Mouse (Mus musculus) left cerebral cortex, postnatal 14 days (tissue): ENCODE measurements around the gene Gucd1. TPM values are rescaled to one million over a fixed set of nuclear protein-coding genes. Genes with fewer than 3 reads are reported as not detected.
A peak's percentile ranks its signal among the peaks of the same experiment; 100 is the strongest.
"Not testable (repeated sequence)": the region's sequence is repeated elsewhere in the genome, so short reads cannot be mapped to it uniquely, and the experiment has no call there.

Source experiments
- DNase-seq, 2 experiments: peaks; one replicate each; pipeline ENCODE4 v3.0.0; 2021 to 2022; ENCODE audit warnings: low spot score in 2 of 2, mixed read lengths in 1 of 2
- intact Hi-C: fragments of 180-260 bp; cut with DNase I; formaldehyde crosslinking; loops from one replicate; pipeline ENCODE4 v1.15.1; 2025
- total RNA-seq, 2 experiments: library from RNA; stranded (reverse); gene quantifications; 2 replicates each; pipeline ENCODE4 v1.2.3; 2021

Gucd1 gene
- total RNA-seq, 2 experiments from 2014 or later = 20.6 to 23.1 TPM

GRCm38 (mm10) chr10:75548486-75548885 lies 30.7 kb upstream of the Gucd1 start:
- peak in 1 of 2 experiments; percentile 58 for DNase-seq
- intact Hi-C loops = no loop called here

DNA sequence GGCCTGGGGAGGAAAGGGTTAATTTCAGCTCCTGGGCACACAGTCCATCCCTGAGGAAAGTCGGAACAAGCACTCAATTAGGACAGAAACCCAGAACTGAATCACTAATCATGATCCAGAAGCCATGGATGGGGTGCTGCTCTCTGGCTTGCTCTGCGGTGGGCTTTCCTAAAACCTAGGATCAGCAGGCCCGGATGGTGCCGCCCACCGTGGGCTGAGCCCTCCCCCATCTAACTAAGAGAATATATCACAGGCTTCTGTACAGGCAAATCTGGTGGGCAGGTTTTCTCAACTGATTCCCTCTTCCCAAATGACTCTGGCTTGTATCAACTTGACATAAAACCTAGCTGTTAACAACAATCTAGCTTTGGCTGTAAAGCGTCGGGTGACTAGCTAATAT lies 30.1 kb upstream of the Gucd1 start:
- no peak for DNase-seq
- intact Hi-C loops = no loop called here

DNA sequence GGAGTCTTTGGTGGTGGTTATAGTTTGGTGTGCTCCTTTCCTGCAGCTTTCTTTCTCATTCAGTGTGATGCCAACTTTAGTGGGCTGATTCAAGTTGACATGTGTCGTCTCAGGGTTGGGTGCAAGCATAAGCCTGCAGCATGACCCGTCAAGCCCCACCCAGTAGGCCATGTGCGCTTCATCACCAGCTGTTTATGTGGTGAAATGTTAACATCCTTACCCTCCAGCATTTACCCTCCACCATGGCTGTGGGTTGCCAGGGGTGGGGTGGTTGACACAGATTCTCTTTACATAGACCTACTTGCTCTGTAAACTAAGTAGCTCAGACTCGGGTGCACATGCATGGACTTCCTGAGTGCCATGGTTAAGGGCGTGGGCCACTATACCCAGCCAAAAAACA lies 18.4 kb upstream of the Gucd1 start:
- intact Hi-C loops = no loop called here

GRCm38 (mm10) chr10:75535423-75535822 lies 17.7 kb upstream of the Gucd1 start:
- intact Hi-C loops = no loop called here

More for the DNA sequence above, 18.4 kb upstream of the Gucd1 start:
- no peak for DNase-seq

DNA sequence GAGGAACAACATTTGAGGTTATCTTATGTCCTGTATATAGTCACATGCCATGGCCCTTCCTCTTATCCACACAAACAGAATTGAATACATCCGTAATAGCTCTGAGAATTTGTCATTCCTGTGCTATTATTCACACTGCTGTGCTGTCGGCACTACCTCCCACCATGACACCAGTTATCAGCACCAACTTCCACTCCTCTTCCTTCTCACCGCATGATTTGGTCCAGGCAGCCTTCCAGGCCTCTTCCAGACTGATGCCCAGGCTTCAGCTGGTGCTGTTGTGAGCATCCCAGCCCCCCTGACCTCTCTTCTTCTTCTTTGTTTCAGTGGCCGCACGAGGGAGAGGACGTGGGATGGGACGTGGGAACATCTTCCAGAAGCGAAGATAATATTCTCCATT lies 17.2 kb upstream of the Gucd1 start:
- intact Hi-C loops = no loop called here
- DNase-seq = no peak

More at GRCm38 (mm10) chr10:75535423-75535822, 17.7 kb upstream of the Gucd1 start:
- DNase-seq = no peak

DNA sequence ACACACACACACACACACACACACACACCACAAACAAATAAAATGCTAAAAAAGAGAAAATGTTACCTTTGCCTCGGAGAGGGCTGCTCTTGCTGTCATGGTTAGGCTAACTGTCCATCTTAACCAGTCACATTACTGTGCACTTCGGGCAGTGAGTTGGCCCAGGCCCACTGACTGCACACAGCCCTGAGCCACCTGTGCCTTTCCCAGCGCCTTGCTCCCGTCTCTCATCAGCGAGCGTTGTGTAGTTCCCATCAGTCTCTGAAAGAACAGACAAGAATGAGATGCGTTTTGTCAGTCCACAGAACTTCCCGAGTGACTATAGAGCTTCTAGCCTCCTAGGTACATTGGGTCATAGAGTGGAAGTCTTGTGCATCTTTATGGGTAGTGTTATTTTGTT lies 16.4 kb upstream of the Gucd1 start:
- intact Hi-C loops = no loop called here
- no peak for DNase-seq

DNA sequence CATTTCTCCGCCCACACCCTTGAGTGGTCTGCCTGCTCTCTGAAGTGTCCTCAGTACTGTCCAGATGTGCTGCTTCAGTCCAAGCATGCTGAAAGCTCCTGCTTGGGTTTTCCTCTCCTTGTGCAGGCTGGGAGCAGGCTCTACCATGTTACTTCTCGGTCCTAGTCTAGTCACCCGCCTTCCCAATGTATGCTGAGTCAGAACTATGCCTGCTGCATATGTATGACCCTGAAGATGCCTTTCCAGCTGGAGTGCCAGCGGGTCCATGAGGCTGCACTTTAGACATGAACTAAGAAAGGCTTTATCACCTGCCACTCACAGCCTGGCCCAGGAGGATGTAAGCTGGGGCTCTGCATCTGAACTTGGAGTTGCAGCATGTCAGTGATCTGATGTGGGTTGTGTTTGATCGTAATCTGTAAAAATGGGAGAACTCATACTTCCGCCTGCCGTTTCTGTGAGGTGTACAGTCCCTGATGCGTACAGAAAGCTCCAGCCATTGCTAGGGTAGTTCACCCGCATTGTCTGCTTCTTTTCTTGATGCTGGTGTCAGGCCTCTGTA lies 13.8 kb upstream of the Gucd1 start:
- intact Hi-C loops = no loop called here
- no peak for DNase-seq

GRCm38 (mm10) chr10:75530322-75530721 lies 12.6 kb upstream of the Gucd1 start:
- intact Hi-C loops = no loop called here
- DNase-seq = no peak

- intact Hi-C loops = not testable (repeated sequence)
These were observed 7.7 kb upstream of the Gucd1 start for GRCm38 (mm10) chr10:75525450-75525849.

GRCm38 (mm10) chr10:75521643-75522042 lies 3.9 kb upstream of the Gucd1 start:
- intact Hi-C loops = no loop called here

More at GRCm38 (mm10) chr10:75525450-75525849, 7.7 kb upstream of the Gucd1 start:
- not testable (repeated sequence) for DNase-seq

DNA sequence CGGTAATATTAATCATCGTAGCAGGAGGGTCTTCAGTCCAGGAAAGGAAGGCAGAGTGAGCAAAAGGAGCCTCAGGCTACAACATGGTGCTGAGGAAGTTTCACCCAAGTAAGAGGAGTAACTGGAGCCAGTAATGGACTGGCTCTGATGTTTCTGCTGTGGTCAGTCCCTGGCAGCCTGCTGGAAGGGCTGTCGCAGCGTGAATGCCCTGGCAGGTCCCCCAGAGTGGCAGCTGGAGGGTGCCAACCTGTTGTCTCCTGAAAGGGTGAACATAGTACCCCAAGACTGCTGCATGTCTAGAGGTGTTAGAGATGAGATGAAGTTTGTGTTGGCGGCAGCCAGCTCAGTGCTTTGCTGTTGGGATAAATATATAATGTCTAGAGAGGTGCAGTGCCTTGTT lies 2.8 kb upstream of the Gucd1 start:
- no peak for DNase-seq
- intact Hi-C loops = no loop called here

More at GRCm38 (mm10) chr10:75521643-75522042, 3.9 kb upstream of the Gucd1 start:
- DNase-seq = no peak

DNA sequence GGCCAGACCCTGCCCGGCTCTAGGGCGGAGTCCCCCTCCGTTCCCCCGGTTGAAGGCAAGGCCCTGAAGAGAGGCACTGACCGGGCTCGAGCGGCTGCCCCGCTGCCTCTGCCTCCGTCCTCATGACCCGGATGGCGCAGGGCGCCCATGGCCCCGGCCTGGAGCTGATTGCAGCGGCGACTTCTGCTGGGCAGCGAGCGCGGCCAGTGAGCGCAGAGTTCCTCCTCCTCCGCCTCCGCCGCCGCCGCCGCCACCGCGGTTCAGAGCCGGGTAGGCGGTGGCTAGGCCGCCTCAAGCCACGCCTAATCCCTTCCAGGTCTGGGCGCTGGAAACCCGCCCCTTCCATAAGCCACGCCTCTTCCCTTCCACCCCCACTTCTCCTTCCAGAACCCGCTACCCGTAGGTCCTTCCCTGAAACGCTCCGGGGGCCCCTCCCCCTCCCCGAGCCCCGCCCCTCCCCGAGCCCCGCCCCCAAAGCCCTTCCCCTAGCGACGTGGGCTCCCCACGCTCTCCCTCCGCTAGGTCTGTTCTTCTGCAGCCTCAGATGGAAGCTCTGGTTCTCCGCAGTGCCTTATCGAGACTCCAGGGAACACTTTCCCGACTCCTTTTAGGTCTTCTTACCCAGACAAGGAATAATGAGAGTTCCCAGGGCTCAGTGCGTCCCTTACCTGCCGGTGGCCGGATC lies 557 bp downstream of the Gucd1 start, which contains the start of gene Snrpd3:
TSS of gene Snrpd3 (plus strand) at position 479 of the 685 bp plus-strand sequence.
- intact Hi-C loops = no loop called here
- DNase-seq = peak; percentile 92

GRCm38 (mm10) chr10:75516724-75517072 lies 1.1 kb downstream of the Gucd1 start:
- intact Hi-C loops = no loop called here
- no peak for DNase-seq

DNA sequence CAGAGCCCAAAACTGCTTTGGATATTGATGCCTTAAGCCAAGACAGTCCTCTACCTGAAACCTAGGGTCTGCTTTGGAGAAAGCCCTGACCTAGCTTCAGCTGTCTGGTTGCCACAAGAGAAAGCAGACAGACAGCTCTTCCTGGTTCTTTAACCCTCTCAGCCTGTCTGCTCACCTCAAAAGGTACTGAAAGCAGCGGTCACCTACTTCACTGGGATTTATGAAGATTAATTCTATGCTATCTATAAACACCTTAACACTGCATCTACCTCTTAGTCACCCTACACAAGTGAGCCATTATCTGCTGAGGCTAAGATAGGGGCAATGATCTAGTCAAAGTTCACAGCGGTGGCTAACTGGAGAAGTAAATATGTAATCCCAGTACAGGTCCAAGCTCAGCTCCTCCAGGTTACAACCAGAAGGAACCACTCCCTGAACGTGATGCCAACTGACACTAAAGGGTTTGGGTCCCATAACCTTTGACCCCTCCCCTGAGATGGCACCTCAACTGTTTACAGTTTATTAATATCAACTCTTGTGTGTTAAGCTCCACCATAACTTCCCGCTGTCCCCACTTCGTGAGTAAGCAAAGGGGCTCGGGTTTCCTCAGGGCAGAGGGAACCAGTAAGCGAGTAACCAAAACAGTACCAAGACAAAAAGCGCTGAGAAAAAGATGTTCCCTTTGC lies 1.6 kb downstream of the Gucd1 start:
- DNase-seq = no peak
- intact Hi-C loops = no loop called here

GRCm38 (mm10) chr10:75515216-75516037 lies 2.3 kb downstream of the Gucd1 start:
- intact Hi-C loops = no loop called here

GRCm38 (mm10) chr10:75514361-75514760 lies 3.4 kb downstream of the Gucd1 start:
- intact Hi-C loops = no loop called here
- no peak for DNase-seq

More at GRCm38 (mm10) chr10:75515216-75516037, 2.3 kb downstream of the Gucd1 start:
- DNase-seq = no peak

DNA sequence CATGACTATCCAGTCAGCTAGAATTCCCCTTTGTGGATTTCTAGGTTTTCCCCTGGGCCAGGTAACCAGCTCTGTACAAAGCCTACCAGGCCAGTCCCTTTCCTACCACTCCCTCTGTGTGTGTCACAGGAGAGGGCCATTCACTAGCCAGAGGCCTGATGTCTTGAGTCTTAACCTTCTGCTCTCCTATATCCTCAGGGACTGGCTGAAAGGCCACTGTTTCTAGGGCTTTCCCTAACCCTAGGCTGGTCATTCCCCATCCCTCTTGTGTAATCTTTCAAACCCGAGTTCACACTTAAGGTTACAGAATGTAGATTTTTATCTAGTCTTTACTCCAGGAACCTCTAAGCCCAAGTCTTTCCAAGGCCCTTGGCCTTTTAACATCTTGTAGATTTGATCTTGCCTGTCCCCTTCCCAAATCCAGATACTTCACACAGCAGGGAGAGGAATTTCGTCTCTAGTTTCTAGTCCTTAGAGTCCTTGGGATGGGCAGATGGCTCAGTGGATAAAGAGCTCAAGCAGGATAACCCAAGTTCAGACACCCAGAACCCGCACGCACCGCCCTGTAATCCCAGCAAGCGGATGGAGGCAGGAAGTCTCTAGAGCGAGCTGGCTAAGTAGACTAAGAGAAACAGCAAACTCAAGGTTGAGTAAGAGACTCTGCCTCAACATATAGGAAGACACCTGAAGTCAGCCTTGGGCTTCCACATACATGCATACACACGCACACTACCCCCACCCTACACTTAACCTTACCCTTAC lies 4.3 kb downstream of the Gucd1 start:
- intact Hi-C loops = no loop called here

GRCm38 (mm10) chr10:75512796-75513195 lies 5.0 kb downstream of the Gucd1 start:
- no peak for DNase-seq
- intact Hi-C loops = no loop called here

More for the DNA sequence above, 4.3 kb downstream of the Gucd1 start:
- no peak for DNase-seq

GRCm38 (mm10) chr10:75511897-75512296 lies 5.9 kb downstream of the Gucd1 start:
- intact Hi-C loops = no loop called here

More at GRCm38 (mm10) chr10:75511897-75512296, 5.9 kb downstream of the Gucd1 start:
- DNase-seq = no peak
